Mouse (Mus musculus) forebrain, embryonic 12.5 days (tissue): ENCODE measurements at regions not wholly inside any gene's neighbourhood (a gene's known extent, or its start where the extent isn't known, plus 50 kb on each side); places are given as distances from the start of the nearest gene placed in this dataset.
A peak's percentile ranks its signal among the peaks of the same experiment; 100 is the strongest.

Experiments used
- ATAC-seq: fragments of 200-750 bp; cut with Nextera tagmentation; 2 replicates; pipeline ENCODE4 v1.8.0; 2017; ENCODE audit warnings: moderate TSS enrichment; ENCODE audit not compliant: low FRiP score
- H3K27ac ChIP-seq: fragments of 300-500 bp; sonication (generic); 2 replicates; pipeline ENCODE4 v1.5.1; 2016; ENCODE audit warnings: mild to moderate bottlenecking
- H3K27me3 ChIP-seq: fragments of 300-500 bp; sonication (generic); 2 replicates; pipeline ENCODE4 v1.6.1; 2016; ENCODE audit warnings: mild to moderate bottlenecking
- H3K36me3 ChIP-seq: fragments of 300-500 bp; sonication (generic); replicated peaks from 2 replicates; pipeline ENCODE4 v1.6.1; 2016; ENCODE audit warnings: mild to moderate bottlenecking
- H3K4me1 ChIP-seq: fragments of 300-500 bp; sonication (generic); 2 replicates; pipeline ENCODE4 v1.6.1; 2016
- H3K4me2 ChIP-seq: fragments of 300-500 bp; sonication (generic); 2 replicates; pipeline ENCODE4 v1.6.1; 2016; ENCODE audit warnings: mild to moderate bottlenecking, moderate library complexity
- H3K4me3 ChIP-seq: fragments of 300-500 bp; sonication (generic); replicated peaks from 2 replicates; pipeline ENCODE4 v1.5.1; 2016; ENCODE audit warnings: mild to moderate bottlenecking
- H3K9ac ChIP-seq: fragments of 300-500 bp; sonication (generic); 2 replicates; pipeline ENCODE4 v1.6.1; 2016; ENCODE audit warnings: mild to moderate bottlenecking
- H3K9me3 ChIP-seq: fragments of 300-500 bp; sonication (generic); 2 replicates; pipeline ENCODE4 v1.6.1; 2016
- WGBS: fragments of 180-500 bp; shearing (Covaris S2); methylation state at CpG from one replicate; pipeline ENCODE4 v1.1.7; 2016; 5-methylcytosine and 5-hydroxymethylcytosine counted together

GRCm38 (mm10) chrX:167111059-167111871 is 97.8 kb downstream of the Tmsb4x start:
- no peak overlapping the region for H3K4me2 ChIP-seq
- H3K4me3 ChIP-seq = no peak overlapping the region
- no peak overlapping the region for H3K27ac ChIP-seq
- WGBS = 88% methylated on average over 7 of the region's 7 CpGs
- no peak overlapping the region for H3K9ac ChIP-seq
- H3K27me3 ChIP-seq = peaks cover 42% of the 10 kb centered on the region
- ATAC-seq = no peak
- H3K36me3 ChIP-seq = no peaks in the 10 kb centered on the region
- H3K9me3 ChIP-seq = no peaks in the 10 kb centered on the region
- H3K4me1 ChIP-seq = no peaks in the 10 kb centered on the region

- peaks cover 39% of the 10 kb centered on the region for H3K27me3 ChIP-seq
- no peak for ATAC-seq
- 86% methylated on average over 6 of the region's 6 CpGs for WGBS
- no peak overlapping the region for H3K4me3 ChIP-seq
- peaks cover 5% of the 10 kb centered on the region for H3K4me1 ChIP-seq
- H3K27ac ChIP-seq = no peak overlapping the region
- no peaks in the 10 kb centered on the region for H3K36me3 ChIP-seq
- H3K4me2 ChIP-seq = no peak overlapping the region
- no peaks in the 10 kb centered on the region for H3K9me3 ChIP-seq
- H3K9ac ChIP-seq = no peak overlapping the region
Observed at GRCm38 (mm10) chrX:167108356-167108755, 100.8 kb downstream of the Tmsb4x start.

GRCm38 (mm10) chrX:167107469-167107868 is 101.6 kb downstream of the Tmsb4x start:
- no peaks in the 10 kb centered on the region for H3K36me3 ChIP-seq
- no peaks in the 10 kb centered on the region for H3K9me3 ChIP-seq
- peaks cover 39% of the 10 kb centered on the region for H3K27me3 ChIP-seq
- H3K9ac ChIP-seq = no peak overlapping the region
- peaks cover 5% of the 10 kb centered on the region for H3K4me1 ChIP-seq
- H3K27ac ChIP-seq = no peak overlapping the region
- no peak for ATAC-seq
- 81% methylated on average over 4 of the region's 4 CpGs for WGBS
- no peak overlapping the region for H3K4me3 ChIP-seq
- H3K4me2 ChIP-seq = no peak overlapping the region

GRCm38 (mm10) chrX:167105931-167106417 is 103.1 kb downstream of the Tmsb4x start:
- Histone ChIP-seq H3K36me3 (no peaks in the 10 kb centered on the region), H3K27ac (no peak overlapping the region), H3K4me1 (peaks cover 5% of the 10 kb centered on the region), H3K9ac (no peak overlapping the region), H3K9me3 (no peaks in the 10 kb centered on the region), H3K4me3 (no peak overlapping the region), H3K4me2 (no peak overlapping the region), H3K27me3 (peaks cover 48% of the 10 kb centered on the region)
- WGBS = 37% methylated on average over 11 of the region's 11 CpGs
- peak; percentile 49; the same call in 1 of the 2 replicates for ATAC-seq

GRCm38 (mm10) chrX:167105354-167105753 is 103.8 kb downstream of the Tmsb4x start:
- WGBS = 44% methylated on average over 4 of the region's 4 CpGs
- Histone ChIP-seq H3K27ac (no peak overlapping the region), H3K4me3 (no peak overlapping the region), H3K4me2 (no peak overlapping the region), H3K4me1 (peaks cover 5% of the 10 kb centered on the region), H3K9ac (no peak overlapping the region), H3K36me3 (no peaks in the 10 kb centered on the region), H3K9me3 (no peaks in the 10 kb centered on the region), H3K27me3 (peaks cover 52% of the 10 kb centered on the region)
- ATAC-seq = no peak

- no peak for ATAC-seq
- peaks cover 59% of the 10 kb centered on the region for H3K27me3 ChIP-seq
- no peak overlapping the region for H3K4me2 ChIP-seq
- peaks cover 5% of the 10 kb centered on the region for H3K4me1 ChIP-seq
- no peak overlapping the region for H3K9ac ChIP-seq
- H3K27ac ChIP-seq = peak overlapping the region; percentile 46; the same call in 1 of the 2 replicates
- 46% methylated on average over 4 of the region's 4 CpGs for WGBS
- H3K36me3 ChIP-seq = no peaks in the 10 kb centered on the region
- H3K9me3 ChIP-seq = no peaks in the 10 kb centered on the region
- H3K4me3 ChIP-seq = no peak overlapping the region
Observed at GRCm38 (mm10) chrX:167104247-167104621, 104.9 kb downstream of the Tmsb4x start.

- Histone ChIP-seq H3K36me3 (no peaks in the 10 kb centered on the region), H3K27me3 (peaks cover 58% of the 10 kb centered on the region), H3K9me3 (no peaks in the 10 kb centered on the region), H3K4me2 (no peak overlapping the region), H3K4me3 (no peak overlapping the region), H3K9ac (no peak overlapping the region), H3K27ac (peak overlapping the region; percentile 46; the same call in 1 of the 2 replicates), H3K4me1 (peaks cover 5% of the 10 kb centered on the region)
- 38% methylated on average over 12 of the region's 12 CpGs for WGBS
- peak; percentile 39; the same call in 1 of the 2 replicates for ATAC-seq
Observed at GRCm38 (mm10) chrX:167103501-167104246, 105.4 kb downstream of the Tmsb4x start.

GRCm38 (mm10) chrX:167101929-167102328 is 107.2 kb downstream of the Tmsb4x start:
- no peaks in the 10 kb centered on the region for H3K9me3 ChIP-seq
- H3K27ac ChIP-seq = no peak overlapping the region
- no peak overlapping the region for H3K4me3 ChIP-seq
- peaks cover 43% of the 10 kb centered on the region for H3K27me3 ChIP-seq
- 69% methylated on average over 2 of the region's 2 CpGs for WGBS
- H3K4me2 ChIP-seq = no peak overlapping the region
- ATAC-seq = no peak
- H3K4me1 ChIP-seq = peaks cover 5% of the 10 kb centered on the region
- no peak overlapping the region for H3K9ac ChIP-seq
- no peaks in the 10 kb centered on the region for H3K36me3 ChIP-seq

GRCm38 (mm10) chrX:167099411-167099810 is 109.7 kb downstream of the Tmsb4x start:
- no peak for ATAC-seq
- Histone ChIP-seq H3K27me3 (peaks cover 38% of the 10 kb centered on the region), H3K9me3 (no peaks in the 10 kb centered on the region), H3K4me2 (no peak overlapping the region), H3K36me3 (no peaks in the 10 kb centered on the region), H3K9ac (no peak overlapping the region), H3K4me3 (no peak overlapping the region), H3K4me1 (peaks cover 5% of the 10 kb centered on the region), H3K27ac (no peak overlapping the region)
- 60% methylated on average over 6 of the region's 6 CpGs for WGBS

- no peak overlapping the region for H3K4me3 ChIP-seq
- H3K4me2 ChIP-seq = no peak overlapping the region
- ATAC-seq = no peak
- WGBS = 78% methylated on average over 3 of the region's 3 CpGs
- peaks cover 34% of the 10 kb centered on the region for H3K27me3 ChIP-seq
- no peaks in the 10 kb centered on the region for H3K36me3 ChIP-seq
- no peaks in the 10 kb centered on the region for H3K9me3 ChIP-seq
- H3K27ac ChIP-seq = no peak overlapping the region
- no peak overlapping the region for H3K9ac ChIP-seq
- H3K4me1 ChIP-seq = peaks cover under 1% of the 10 kb centered on the region; the same call in 1 of the 2 replicates
Observed at GRCm38 (mm10) chrX:167098914-167099313, 110.2 kb downstream of the Tmsb4x start.

- Histone ChIP-seq H3K36me3 (no peaks in the 10 kb centered on the region), H3K27me3 (peaks cover 11% of the 10 kb centered on the region; the same call in 1 of the 2 replicates), H3K27ac (no peak overlapping the region), H3K4me2 (no peak overlapping the region), H3K9ac (no peak overlapping the region), H3K9me3 (no peaks in the 10 kb centered on the region), H3K4me1 (no peaks in the 10 kb centered on the region; the same call in 1 of the 2 replicates), H3K4me3 (no peak overlapping the region)
- 69% methylated on average over 1 of the region's 1 CpGs for WGBS
- no peak for ATAC-seq
Observed at GRCm38 (mm10) chrX:167091841-167092240, 117.3 kb downstream of the Tmsb4x start.

GRCm38 (mm10) chrX:167088930-167089329 is 120.2 kb downstream of the Tmsb4x start:
- H3K4me1 ChIP-seq = no peaks in the 10 kb centered on the region; the same call in 1 of the 2 replicates
- no peaks in the 10 kb centered on the region for H3K36me3 ChIP-seq
- no peak overlapping the region for H3K27ac ChIP-seq
- ATAC-seq = no peak
- H3K4me3 ChIP-seq = no peak overlapping the region
- no peak overlapping the region for H3K9ac ChIP-seq
- H3K27me3 ChIP-seq = peaks cover 13% of the 10 kb centered on the region; the same call in 1 of the 2 replicates
- no peak overlapping the region for H3K4me2 ChIP-seq
- H3K9me3 ChIP-seq = no peaks in the 10 kb centered on the region
- WGBS = 79% methylated on average over 3 of the region's 3 CpGs
